Mouse (Mus musculus): Measurements from ENCODE around the gene Ucn3. TPM values are rescaled to one million over a fixed set of nuclear protein-coding genes. Genes with fewer than 3 reads are reported as not detected.

The Ucn3 gene
- polyA plus RNA-seq (2017; shearing (Covaris generic)) = not detected

DNA sequence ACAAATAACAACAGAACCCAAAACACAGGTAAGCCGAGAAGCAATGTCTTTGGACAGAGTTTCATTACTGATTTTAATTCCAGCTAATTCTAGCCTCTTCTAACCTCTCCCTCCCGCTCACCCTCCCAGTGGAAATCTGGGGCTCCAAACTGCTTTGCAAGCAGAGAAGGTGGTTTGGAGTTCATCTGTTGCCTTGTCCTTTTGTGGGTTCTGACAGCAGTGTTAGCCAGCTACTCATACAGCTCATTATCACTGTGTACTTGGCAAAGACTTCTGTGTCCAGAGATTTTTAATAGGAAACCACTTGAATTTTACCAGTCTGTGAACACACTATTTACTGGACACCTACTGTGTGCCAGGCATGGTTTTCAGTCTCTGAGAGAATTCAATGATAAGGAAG lies at the start of gene Ucn3:
Ucn3 (minus strand) TSS at position 101 of the 400 bp plus-strand sequence.

DNA sequence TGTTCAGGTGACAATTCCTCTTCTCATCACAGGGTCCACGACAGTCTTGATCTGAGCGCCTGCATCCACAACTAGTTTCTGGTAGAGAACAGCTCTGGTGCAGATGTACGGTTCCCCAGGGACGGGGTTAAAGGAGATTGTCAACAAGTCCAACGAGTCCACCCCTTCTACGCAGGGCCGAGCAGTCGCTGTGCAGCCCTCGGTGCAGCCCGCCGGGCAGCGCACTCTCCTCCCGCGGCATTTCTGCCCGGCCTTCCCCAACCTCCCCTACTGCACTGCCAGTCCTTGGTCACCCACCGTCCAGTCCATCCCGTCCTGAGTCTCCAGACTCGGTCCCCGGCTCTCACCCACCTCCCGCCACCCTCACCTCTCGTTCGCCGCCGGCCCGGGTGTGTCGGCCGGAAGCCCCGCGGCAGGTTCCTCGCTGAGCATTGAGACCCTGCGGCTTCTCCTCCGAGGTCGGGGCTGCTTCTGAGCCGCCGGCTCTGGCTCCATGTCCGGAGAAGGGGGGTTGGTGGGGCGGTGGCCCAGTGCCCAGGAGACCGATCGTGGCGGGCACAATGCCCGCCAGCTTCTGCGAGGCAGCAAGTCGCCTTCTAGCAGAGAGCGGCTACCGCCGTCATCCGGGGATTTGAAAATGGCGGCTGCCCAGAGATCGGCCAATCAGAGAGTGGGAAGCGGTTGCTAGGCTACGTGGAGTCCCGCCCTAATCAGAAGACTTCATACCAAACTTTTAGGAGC lies 27.4 kb downstream of the Ucn3 start, which contains the start of the genes Net1 and Tubal3:
Net1 (minus strand) TSS at position 650 of the 741 bp plus-strand sequence.
Tubal3 (plus strand) TSS at position 704 of the 741 bp plus-strand sequence.

Other genes with a start within 250 kb of the Ucn3 start
- gene Calml3, start 141.0 kb downstream of the Ucn3 start, polyA plus RNA-seq (2017; shearing (Covaris generic)) = not detected
- not detected for gene Calm4, start 107.6 kb downstream of the Ucn3 start, polyA plus RNA-seq (2017; shearing (Covaris generic))
- gene Calm5, start 91.2 kb downstream of the Ucn3 start, polyA plus RNA-seq (2017; shearing (Covaris generic)) = not detected
- 43.2 TPM for gene Net1, start 27.1 kb downstream of the Ucn3 start, polyA plus RNA-seq (2017; shearing (Covaris generic))
- not detected for gene Tubal3, start 27.1 kb downstream of the Ucn3 start, polyA plus RNA-seq (2017; shearing (Covaris generic))
- gene Akr1c14, start 103.7 kb upstream of the Ucn3 start, polyA plus RNA-seq (2017; shearing (Covaris generic)) = not detected
- gene Akr1c18, start 205.3 kb upstream of the Ucn3 start, polyA plus RNA-seq (2017; shearing (Covaris generic)) = 0.97 TPM
- gene Akr1c13, start 245.8 kb upstream of the Ucn3 start, polyA plus RNA-seq (2017; shearing (Covaris generic)) = 15.4 TPM